Mouse (Mus musculus) induced T-regulatory cell, adult 2 months (primary cell): ENCODE data around the gene Taf3.

Experiments
- DNase-seq: peaks from one replicate; pipeline ENCODE4 v3.0.0-alpha.2; 2012; ENCODE audit warnings: low read depth

The Taf3 gene

GRCm38 (mm10) chr2:9889651-9890183, 158.7 kb downstream of the Taf3 start, which contains the start of gene Gata3:
Gata3 (minus strand) TSS chr2:9890034.
- DNase-seq, result peak; percentile 59

- peak; percentile 86 for DNase-seq
Measured at GRCm38 (mm10) chr2:9888913-9889650, 159.3 kb downstream of the Taf3 start, which contains the start of gene 9230102O04Rik. 9230102O04Rik (minus strand) TSS chr2:9889540.

- peak; percentile 47 for DNase-seq
Measured at GRCm38 (mm10) chr2:9887636-9888035, 160.8 kb downstream of the Taf3 start.

- DNase-seq, result peak; percentile 17
Measured at GRCm38 (mm10) chr2:9886921-9887610, 161.3 kb downstream of the Taf3 start.

GRCm38 (mm10) chr2:9886031-9886430, 162.4 kb downstream of the Taf3 start:
- DNase-seq, result no peak

GRCm38 (mm10) chr2:9885217-9885770, 163.1 kb downstream of the Taf3 start:
- peak; percentile 18 for DNase-seq

- peak; percentile 36 for DNase-seq
Measured at GRCm38 (mm10) chr2:9884533-9885216, 163.7 kb downstream of the Taf3 start.

- DNase-seq, result peak; percentile 76
Measured at GRCm38 (mm10) chr2:9883803-9884532, 164.4 kb downstream of the Taf3 start.

- DNase-seq, result peak; percentile 68
Measured at GRCm38 (mm10) chr2:9882926-9883802, 165.2 kb downstream of the Taf3 start.

- peak; percentile 73 for DNase-seq
Measured at GRCm38 (mm10) chr2:9882371-9882925, 165.9 kb downstream of the Taf3 start.

- DNase-seq, result peak; percentile 68
Measured at GRCm38 (mm10) chr2:9881611-9882023, 166.8 kb downstream of the Taf3 start.

- DNase-seq, result no peak
Measured at GRCm38 (mm10) chr2:9881051-9881591, 167.3 kb downstream of the Taf3 start, which contains the start of gene 4930412O13Rik. 4930412O13Rik (plus strand) TSS chr2:9881252.

GRCm38 (mm10) chr2:9880271-9880670, 168.1 kb downstream of the Taf3 start:
- DNase-seq, result no peak

GRCm38 (mm10) chr2:9879493-9879892, 168.9 kb downstream of the Taf3 start:
- DNase-seq, result peak; percentile 97

- DNase-seq, result no peak
Measured at GRCm38 (mm10) chr2:9879092-9879491, 169.3 kb downstream of the Taf3 start.

GRCm38 (mm10) chr2:9878564-9879081, 169.8 kb downstream of the Taf3 start:
- DNase-seq, result peak; percentile 94

- no peak for DNase-seq
Measured at GRCm38 (mm10) chr2:9877966-9878563, 170.3 kb downstream of the Taf3 start.

- no peak for DNase-seq
Measured at GRCm38 (mm10) chr2:9877326-9877690, 171.1 kb downstream of the Taf3 start.
